Comparison of ENCODE assay signal across 29 mouse cellular contexts in the genomic region with DNA sequence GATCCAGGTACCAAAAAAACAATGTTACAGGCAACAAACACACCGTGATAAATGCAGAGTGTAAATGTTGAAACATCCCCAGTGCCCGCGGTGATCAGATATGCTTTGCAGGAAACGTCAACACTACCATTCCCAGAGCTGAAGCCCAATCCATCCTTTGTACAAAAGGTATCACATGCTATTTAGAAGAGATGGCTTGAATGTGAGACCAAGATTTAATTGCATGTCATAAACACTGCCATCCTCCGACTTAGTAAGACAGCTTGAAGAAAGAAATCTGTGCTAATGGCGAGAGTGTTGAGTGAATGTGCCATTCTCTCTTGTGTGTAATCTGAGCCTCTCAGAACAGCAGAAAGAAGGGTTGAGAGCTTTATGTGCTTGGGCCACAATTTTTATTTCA.
DNase-seq lines count a peak whose midpoint lies in the region; ATAC-seq lines count a peak whose summit lies in the region.
"Had no signal": no experiment of that assay in that cellular context is flagged by ENCODE, and none has a peak within 500 bp of the region (broad histone marks: within the 10 kb centered on the region; RNA-seq: fewer than 3 reads in every experiment).

No protein-coding gene starts in this region.

- WGBS in forebrain, embryonic 15.5 days = 39% methylated on average over 6 of the region's 6 CpGs
- WGBS in forebrain, embryonic 11.5 days = 62% methylated on average over 6 of the region's 6 CpGs
- 57% methylated on average over 6 of the region's 6 CpGs for WGBS in midbrain, embryonic 14.5 days
- 60% methylated on average over 6 of the region's 6 CpGs for WGBS in midbrain, embryonic 15.5 days
- WGBS in hindbrain, embryonic 13.5 days = 29% methylated on average over 6 of the region's 6 CpGs
- 26% methylated on average over 6 of the region's 6 CpGs for WGBS in neural tube, embryonic 15.5 days
- 32% methylated on average over 6 of the region's 6 CpGs for WGBS in kidney, embryonic 14.5 days

- H3K9me3 ChIP-seq in forebrain, embryonic 15.5 days = no peaks in the 10 kb centered on the region
- no peaks in the 10 kb centered on the region for H3K9me3 ChIP-seq in forebrain, embryonic 11.5 days (ENCODE audit: control insufficient read depth, low read length)
- no peaks in the 10 kb centered on the region for H3K9me3 ChIP-seq in midbrain, embryonic 14.5 days (ENCODE audit: control insufficient read depth, low read length)
- H3K9me3 ChIP-seq in midbrain, embryonic 15.5 days = no peaks in the 10 kb centered on the region
- no peaks in the 10 kb centered on the region for H3K9me3 ChIP-seq in hindbrain, embryonic 13.5 days
- H3K9me3 ChIP-seq in neural tube, embryonic 15.5 days (replicated peaks) = no peaks in the 10 kb centered on the region
- H3K9me3 ChIP-seq in kidney, embryonic 14.5 days (ENCODE audit: control insufficient read depth, low read length) = no peaks in the 10 kb centered on the region
- H3K9me3 ChIP-seq: embryonic facial prominence, embryonic 15.5 days; heart, embryonic 12.5 days; limb, embryonic 10.5 days; limb, embryonic 15.5 days; liver, embryonic 13.5 days had no signal

- H3K27me3 ChIP-seq in forebrain, embryonic 15.5 days = no peaks in the 10 kb centered on the region
- no peaks in the 10 kb centered on the region for H3K27me3 ChIP-seq in forebrain, embryonic 11.5 days (ENCODE audit: control insufficient read depth, insufficient read depth, low read length)
- no peaks in the 10 kb centered on the region for H3K27me3 ChIP-seq in midbrain, embryonic 14.5 days (ENCODE audit: control insufficient read depth, insufficient read depth, low read length)
- H3K27me3 ChIP-seq in midbrain, embryonic 15.5 days (replicated peaks) = no peaks in the 10 kb centered on the region
- no peaks in the 10 kb centered on the region for H3K27me3 ChIP-seq in hindbrain, embryonic 13.5 days
- no peaks in the 10 kb centered on the region for H3K27me3 ChIP-seq in neural tube, embryonic 15.5 days (replicated peaks)
- H3K27me3 ChIP-seq in kidney, embryonic 14.5 days (ENCODE audit: control insufficient read depth, insufficient read depth, low read length) = no peaks in the 10 kb centered on the region
- H3K27me3 ChIP-seq: heart, embryonic 12.5 days; limb, embryonic 15.5 days; liver, embryonic 13.5 days had no signal

- H3K27ac ChIP-seq in forebrain, embryonic 15.5 days (replicated peaks) = peak overlapping the region; percentile 19; the same call in 1 of the 2 replicates
- no peak overlapping the region for H3K27ac ChIP-seq in forebrain, embryonic 11.5 days (ENCODE audit: low read depth, low read length)
- H3K27ac ChIP-seq in midbrain, embryonic 14.5 days (replicated peaks; ENCODE audit: low read depth, low read length) = 0 out of 2 replicates have a peak overlapping the region, but pooled peaks have one; percentile 8
- H3K27ac ChIP-seq in midbrain, embryonic 15.5 days = no peak overlapping the region
- peak overlapping the region; percentile 78 for H3K27ac ChIP-seq in hindbrain, embryonic 13.5 days
- 0 out of 2 replicates have a peak overlapping the region, but pooled peaks have one; percentile 28 for H3K27ac ChIP-seq in neural tube, embryonic 15.5 days (replicated peaks)
- no peak overlapping the region for H3K27ac ChIP-seq in kidney, embryonic 14.5 days (ENCODE audit: low read depth, low read length)
- H3K27ac ChIP-seq: embryonic facial prominence, embryonic 15.5 days; gastrocnemius, adult 2 months; limb, embryonic 10.5 days; limb, embryonic 15.5 days; liver, embryonic 13.5 days had no signal

- no peaks in the 10 kb centered on the region for H3K36me3 ChIP-seq in forebrain, embryonic 15.5 days
- no peaks in the 10 kb centered on the region for H3K36me3 ChIP-seq in forebrain, embryonic 11.5 days (ENCODE audit: control insufficient read depth, insufficient read depth, low read length)
- no peaks in the 10 kb centered on the region for H3K36me3 ChIP-seq in midbrain, embryonic 14.5 days (ENCODE audit: control insufficient read depth, insufficient read depth, low read length)
- no peaks in the 10 kb centered on the region for H3K36me3 ChIP-seq in midbrain, embryonic 15.5 days (replicated peaks)
- no peaks in the 10 kb centered on the region for H3K36me3 ChIP-seq in hindbrain, embryonic 13.5 days
- no peaks in the 10 kb centered on the region for H3K36me3 ChIP-seq in neural tube, embryonic 15.5 days
- no peaks in the 10 kb centered on the region for H3K36me3 ChIP-seq in kidney, embryonic 14.5 days (ENCODE audit: control insufficient read depth, insufficient read depth, low read length)
- H3K36me3 ChIP-seq: embryonic facial prominence, embryonic 15.5 days; heart, embryonic 12.5 days; limb, embryonic 10.5 days; limb, embryonic 15.5 days; liver, embryonic 13.5 days had no signal

- no peak for ATAC-seq in forebrain, embryonic 15.5 days (replicated peaks)
- no peak for ATAC-seq in forebrain, embryonic 11.5 days (replicated peaks; ENCODE audit: low FRiP score)
- no peak for ATAC-seq in midbrain, embryonic 14.5 days (ENCODE audit: low FRiP score, low TSS enrichment)
- ATAC-seq in midbrain, embryonic 15.5 days (replicated peaks) = no peak
- ATAC-seq in hindbrain, embryonic 13.5 days (ENCODE audit: low FRiP score) = no peak
- no peak for ATAC-seq in neural tube, embryonic 15.5 days (ENCODE audit: low FRiP score)
- no peak for ATAC-seq in kidney, embryonic 14.5 days (ENCODE audit: low FRiP score, low TSS enrichment)
- ATAC-seq: forebrain, embryonic 14.5 days; Patski had no signal

- H3K4me2 ChIP-seq in forebrain, embryonic 15.5 days (replicated peaks) = no peak overlapping the region
- no peak overlapping the region for H3K4me2 ChIP-seq in forebrain, embryonic 11.5 days (ENCODE audit: low read depth, low read length, severe bottlenecking)
- H3K4me2 ChIP-seq in midbrain, embryonic 14.5 days (ENCODE audit: low read length) = no peak overlapping the region
- H3K4me2 ChIP-seq in midbrain, embryonic 15.5 days = no peak overlapping the region
- no peak overlapping the region for H3K4me2 ChIP-seq in hindbrain, embryonic 13.5 days
- H3K4me2 ChIP-seq in neural tube, embryonic 15.5 days = no peak overlapping the region
- no peak overlapping the region for H3K4me2 ChIP-seq in kidney, embryonic 14.5 days (replicated peaks; ENCODE audit: low read depth, low read length)
- H3K4me2 ChIP-seq: embryonic facial prominence, embryonic 15.5 days; limb, embryonic 15.5 days; liver, embryonic 13.5 days had no signal

- no peak overlapping the region for H3K9ac ChIP-seq in forebrain, embryonic 15.5 days (replicated peaks)
- H3K9ac ChIP-seq in forebrain, embryonic 11.5 days (ENCODE audit: low read length) = no peak overlapping the region
- no peak overlapping the region for H3K9ac ChIP-seq in midbrain, embryonic 14.5 days (replicated peaks; ENCODE audit: low read length)
- no peak overlapping the region for H3K9ac ChIP-seq in midbrain, embryonic 15.5 days
- H3K9ac ChIP-seq in hindbrain, embryonic 13.5 days = no peak overlapping the region
- H3K9ac ChIP-seq in neural tube, embryonic 15.5 days (replicated peaks) = no peak overlapping the region
- no peak overlapping the region for H3K9ac ChIP-seq in kidney, embryonic 14.5 days (ENCODE audit: low read depth, low read length)
- H3K9ac ChIP-seq: embryonic facial prominence, embryonic 15.5 days; heart, embryonic 12.5 days; limb, embryonic 15.5 days; liver, embryonic 13.5 days had no signal

- intact Hi-C loops in heart, postnatal 25 days (cut with DNase I) = no loop called here

- DNase-seq in forebrain, embryonic 11.5 days (ENCODE audit: low spot score) = no peak
- DNase-seq in midbrain, embryonic 14.5 days = peak; percentile 19
- no peak for DNase-seq in heart, postnatal 25 days (ENCODE audit: low spot score)
- DNase-seq: adrenal gland, postnatal 10 days; cerebellum, adult 11 months; cerebellum, adult 9-10 months; cerebellum, postnatal 36 days; embryo, embryonic 11 days; gastrocnemius, adult 2 months; gastrocnemius, postnatal 36 days; heart, adult 18-20 months; kidney, adult 8-10 months; kidney, postnatal 14 days; layer of hippocampus, adult 9-11 months; liver, embryonic 13.5 days; retina, postnatal 1 day; right cerebral cortex, postnatal 25 days; thymus, postnatal 25 days had no signal

- H3K4me1 ChIP-seq in forebrain, embryonic 15.5 days = peaks cover 11% of the 10 kb centered on the region; the same call in 1 of the 2 replicates
- H3K4me1 ChIP-seq in forebrain, embryonic 11.5 days (replicated peaks; ENCODE audit: control insufficient read depth, insufficient read depth, low read length) = no peaks in the 10 kb centered on the region
- H3K4me1 ChIP-seq in midbrain, embryonic 14.5 days (ENCODE audit: control insufficient read depth, insufficient read depth, low read length) = peaks cover 11% of the 10 kb centered on the region
- H3K4me1 ChIP-seq in midbrain, embryonic 15.5 days = no peaks in the 10 kb centered on the region
- peaks cover 13% of the 10 kb centered on the region for H3K4me1 ChIP-seq in hindbrain, embryonic 13.5 days (replicated peaks)
- H3K4me1 ChIP-seq in neural tube, embryonic 15.5 days = peaks cover 9% of the 10 kb centered on the region
- 0 out of 2 replicates have a peak, but pooled peaks cover 4% of the 10 kb centered on the region for H3K4me1 ChIP-seq in kidney, embryonic 14.5 days (ENCODE audit: control insufficient read depth, insufficient read depth, low read length)
- H3K4me1 ChIP-seq: embryonic facial prominence, embryonic 15.5 days; heart, embryonic 12.5 days; limb, embryonic 15.5 days; liver, embryonic 13.5 days had no signal

- no peak overlapping the region for H3K4me3 ChIP-seq in forebrain, embryonic 15.5 days
- H3K4me3 ChIP-seq in forebrain, embryonic 11.5 days (ENCODE audit: low read depth, low read length) = no peak overlapping the region
- H3K4me3 ChIP-seq in midbrain, embryonic 14.5 days (replicated peaks; ENCODE audit: low read depth, low read length) = no peak overlapping the region
- H3K4me3 ChIP-seq in midbrain, embryonic 15.5 days = no peak overlapping the region
- no peak overlapping the region for H3K4me3 ChIP-seq in hindbrain, embryonic 13.5 days
- no peak overlapping the region for H3K4me3 ChIP-seq in neural tube, embryonic 15.5 days (replicated peaks)
- no peak overlapping the region for H3K4me3 ChIP-seq in kidney, embryonic 14.5 days (ENCODE audit: low read length)
- H3K4me3 ChIP-seq: embryonic facial prominence, embryonic 15.5 days; gastrocnemius, adult 2 months; heart, embryonic 12.5 days; limb, embryonic 10.5 days; limb, embryonic 15.5 days; liver, embryonic 13.5 days had no signal

Comparison
In these comparisons a context has a peak if more than half of its experiments do, and no peak if none do; other contexts are left out.
1. H3K27ac ChIP-seq: peak in forebrain, embryonic 15.5 days (single experiment), midbrain, embryonic 14.5 days (single experiment), hindbrain, embryonic 13.5 days (single experiment) and neural tube, embryonic 15.5 days (single experiment); none in forebrain, embryonic 11.5 days (single experiment), midbrain, embryonic 15.5 days (single experiment) and kidney, embryonic 14.5 days (single experiment).